Mouse (Mus musculus): ENCODE results near the gene Sf1.

- TF ChIP-seq CTCF (conservative IDR thresholded peaks at IDR 0.05; ENCODE audit: low read length), result no peak
- no peak for TF ChIP-seq NANOG (IDR thresholded peaks at IDR 0.05; ENCODE audit: borderline replicate concordance, low read length)
- no peak for TF ChIP-seq POU5F1 (IDR thresholded peaks at IDR 0.05; ENCODE audit: borderline replicate concordance, low read length)
Measured at GRCm38 (mm10) chr19:6339191-6339590, 24.3 kb upstream of the Sf1 start.
